Mouse (Mus musculus) embryonic facial prominence, embryonic 12.5 days (tissue): ENCODE data around the gene Zfp367. TPM values are rescaled to one million over a fixed set of nuclear protein-coding genes. Genes with fewer than 3 reads are reported as not detected.

Experiments used
- ATAC-seq: fragments of 200-750 bp; cut with Nextera tagmentation; 2 replicates; pipeline ENCODE4 v1.8.0; 2017; ENCODE audit not compliant: insufficient number of reproducible peaks, insufficient read depth, low FRiP score, low TSS enrichment
- H3K27ac ChIP-seq: fragments of 300-500 bp; sonication (generic); 2 replicates; pipeline ENCODE4 v1.5.1; 2016; ENCODE audit warnings: mild to moderate bottlenecking
- H3K27me3 ChIP-seq: fragments of 300-500 bp; sonication (generic); 2 replicates; pipeline ENCODE4 v1.6.1; 2016; ENCODE audit warnings: mild to moderate bottlenecking, moderate library complexity
- H3K36me3 ChIP-seq: fragments of 300-500 bp; sonication (generic); 2 replicates; pipeline ENCODE4 v1.6.1; 2016; ENCODE audit warnings: mild to moderate bottlenecking
- H3K4me1 ChIP-seq: fragments of 300-500 bp; sonication (generic); 2 replicates; pipeline ENCODE4 v1.6.1; 2016
- H3K4me2 ChIP-seq: fragments of 300-500 bp; sonication (generic); replicated peaks from 2 replicates; pipeline ENCODE4 v1.6.1; 2016; ENCODE audit warnings: mild to moderate bottlenecking, moderate library complexity
- H3K4me3 ChIP-seq: fragments of 300-500 bp; sonication (generic); 2 replicates; pipeline ENCODE4 v1.5.1; 2016; ENCODE audit warnings: mild to moderate bottlenecking
- H3K9ac ChIP-seq: fragments of 300-500 bp; sonication (generic); 2 replicates; pipeline ENCODE4 v1.6.1; 2016; ENCODE audit warnings: mild to moderate bottlenecking, moderate library complexity
- H3K9me3 ChIP-seq: fragments of 300-500 bp; sonication (generic); 2 replicates; pipeline ENCODE4 v1.6.1; 2016; ENCODE audit warnings: mild to moderate bottlenecking, moderate library complexity
- WGBS: fragments of 180-500 bp; shearing (Covaris S2); methylation state at CpG from one replicate; pipeline ENCODE4 v1.1.7; 2016; 5-methylcytosine and 5-hydroxymethylcytosine counted together
- polyA plus RNA-seq: library from polyadenylated mRNA; unstranded; fragments of >200 nt; fragmentation: Nextera tagmentation; extraction: Ambion mirVana; gene quantifications from 2 replicates; pipeline ENCODE4 v1.2.1, GENCODE M21; 2016

Gene Zfp367
- polyA plus RNA-seq: 18.7 and 19.1 TPM in 2 replicates

GRCm38 (mm10) chr13:64153083-64153682 lies at the start of gene Zfp367:
Gene Zfp367 (minus strand): TSS chr13:64153202.
- under 1% methylated on average over 55 of the region's 56 CpGs for WGBS
- H3K27me3 ChIP-seq: no peaks in the 10 kb centered on the region
- peak within 1 kb of the TSS; percentile 86 for H3K4me2 ChIP-seq
- H3K36me3 ChIP-seq: no peaks in the 10 kb centered on the region
- peak; percentile 95 for ATAC-seq
- H3K4me3 ChIP-seq: peak within 1 kb of the TSS; percentile 89
- H3K9me3 ChIP-seq: no peaks in the 10 kb centered on the region
- H3K4me1 ChIP-seq: peaks cover 10% of the 10 kb centered on the region
- peak within 1 kb of the TSS; percentile 79 for H3K9ac ChIP-seq
- peak within 1 kb of the TSS; percentile 89 for H3K27ac ChIP-seq

DNA sequence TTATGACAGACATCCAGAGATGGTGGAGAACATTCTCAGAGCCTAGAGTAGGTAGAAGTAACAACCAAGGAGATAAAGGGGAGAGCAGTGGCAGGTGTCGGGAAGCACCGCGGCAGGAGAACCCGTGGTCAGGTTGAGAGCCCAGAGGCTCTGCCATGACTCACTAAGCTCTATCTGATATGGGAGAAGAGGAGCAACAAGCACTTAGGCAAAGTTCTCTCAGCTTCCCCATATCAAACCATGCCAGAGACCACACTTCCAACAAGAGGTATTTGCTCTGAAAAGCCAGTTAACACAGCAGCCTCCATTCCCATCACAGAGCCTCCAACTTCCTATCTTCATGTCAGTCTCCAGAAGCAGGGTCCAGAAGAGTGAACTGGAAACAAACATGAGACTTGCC lies 47.9 kb upstream of the Zfp367 start:
- Histone ChIP-seq H3K9ac (no peak overlapping the region), H3K4me2 (no peak overlapping the region), H3K36me3 (peaks cover 17% of the 10 kb centered on the region), H3K9me3 (no peaks in the 10 kb centered on the region), H3K27me3 (no peaks in the 10 kb centered on the region), H3K27ac (no peak overlapping the region), H3K4me3 (no peak overlapping the region), H3K4me1 (peaks cover 3% of the 10 kb centered on the region; the same call in 1 of the 2 replicates)
- WGBS: 89% methylated on average over 4 of the region's 4 CpGs
- ATAC-seq: no peak

DNA sequence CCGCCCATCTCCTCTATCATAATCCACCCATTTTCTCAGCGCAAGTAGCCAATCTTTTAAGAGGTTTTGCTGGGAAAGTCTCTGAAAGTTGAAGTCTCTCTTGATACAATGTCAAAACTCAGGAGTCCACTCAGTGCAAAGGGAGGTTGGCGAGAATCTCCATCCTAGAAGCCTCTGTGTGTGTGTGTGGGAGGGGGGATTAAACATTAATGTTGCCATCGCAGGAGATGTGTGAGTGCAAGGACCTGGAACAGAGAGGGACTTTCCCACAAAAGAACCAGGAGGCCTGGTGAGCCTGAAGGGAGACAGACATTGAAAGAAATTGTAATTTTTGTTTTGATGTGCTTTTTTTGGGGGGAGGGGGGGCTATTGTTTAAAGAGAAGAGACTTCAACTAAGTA lies 45.3 kb upstream of the Zfp367 start:
- no peaks in the 10 kb centered on the region for H3K9me3 ChIP-seq
- 86% methylated on average over 4 of the region's 4 CpGs for WGBS

GRCm38 (mm10) chr13:64197899-64198298 lies 44.9 kb upstream of the Zfp367 start:
- Histone ChIP-seq H3K4me3 (no peak overlapping the region), H3K9ac (no peak overlapping the region), H3K27me3 (no peaks in the 10 kb centered on the region), H3K4me1 (no peaks in the 10 kb centered on the region), H3K4me2 (no peak overlapping the region), H3K9me3 (no peaks in the 10 kb centered on the region), H3K36me3 (peaks cover 11% of the 10 kb centered on the region), H3K27ac (no peak overlapping the region)
- ATAC-seq: no peak
- 89% methylated on average over 6 of the region's 6 CpGs for WGBS

More for the DNA sequence above, 45.3 kb upstream of the Zfp367 start:
- no peak overlapping the region for H3K27ac ChIP-seq
- H3K4me1 ChIP-seq: no peaks in the 10 kb centered on the region
- no peak overlapping the region for H3K4me2 ChIP-seq
- no peak overlapping the region for H3K4me3 ChIP-seq
- H3K36me3 ChIP-seq: peaks cover 11% of the 10 kb centered on the region
- H3K9ac ChIP-seq: no peak overlapping the region
- H3K27me3 ChIP-seq: no peaks in the 10 kb centered on the region
- ATAC-seq: no peak

GRCm38 (mm10) chr13:64187065-64187464 lies 34.1 kb upstream of the Zfp367 start:
- no peak for ATAC-seq
- H3K36me3 ChIP-seq: peaks cover 19% of the 10 kb centered on the region

DNA sequence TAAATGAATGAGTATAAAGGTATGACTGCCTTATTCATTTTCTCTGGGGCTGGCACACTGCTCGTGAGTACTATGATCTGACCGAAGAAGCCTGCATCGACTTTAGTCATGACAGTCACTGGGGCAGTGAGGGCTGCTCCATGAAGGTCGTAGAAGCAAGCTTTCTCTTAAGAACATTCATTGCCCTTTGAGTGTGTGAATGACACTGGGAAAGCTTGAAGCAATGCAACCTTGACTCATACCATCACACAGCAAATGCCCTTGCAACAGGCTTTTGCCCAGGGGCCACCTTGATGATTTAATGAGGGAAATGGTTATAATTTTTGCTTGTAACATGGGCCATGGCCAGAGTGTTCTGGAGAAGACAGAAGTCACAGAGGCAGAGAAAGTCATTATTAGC lies 33.5 kb upstream of the Zfp367 start:
- Histone ChIP-seq H3K27me3 (no peaks in the 10 kb centered on the region), H3K27ac (no peak overlapping the region), H3K4me3 (no peak overlapping the region), H3K4me1 (no peaks in the 10 kb centered on the region), H3K9ac (no peak overlapping the region), H3K9me3 (no peaks in the 10 kb centered on the region), H3K36me3 (peaks cover 19% of the 10 kb centered on the region), H3K4me2 (no peak overlapping the region)
- no peak for ATAC-seq
- WGBS: 91% methylated on average over 4 of the region's 4 CpGs

More at GRCm38 (mm10) chr13:64187065-64187464, 34.1 kb upstream of the Zfp367 start:
- no peak overlapping the region for H3K4me3 ChIP-seq
- no peak overlapping the region for H3K4me2 ChIP-seq
- no peak overlapping the region for H3K27ac ChIP-seq
- no peaks in the 10 kb centered on the region for H3K9me3 ChIP-seq
- no peaks in the 10 kb centered on the region for H3K4me1 ChIP-seq
- no peaks in the 10 kb centered on the region for H3K27me3 ChIP-seq
- no peak overlapping the region for H3K9ac ChIP-seq

DNA sequence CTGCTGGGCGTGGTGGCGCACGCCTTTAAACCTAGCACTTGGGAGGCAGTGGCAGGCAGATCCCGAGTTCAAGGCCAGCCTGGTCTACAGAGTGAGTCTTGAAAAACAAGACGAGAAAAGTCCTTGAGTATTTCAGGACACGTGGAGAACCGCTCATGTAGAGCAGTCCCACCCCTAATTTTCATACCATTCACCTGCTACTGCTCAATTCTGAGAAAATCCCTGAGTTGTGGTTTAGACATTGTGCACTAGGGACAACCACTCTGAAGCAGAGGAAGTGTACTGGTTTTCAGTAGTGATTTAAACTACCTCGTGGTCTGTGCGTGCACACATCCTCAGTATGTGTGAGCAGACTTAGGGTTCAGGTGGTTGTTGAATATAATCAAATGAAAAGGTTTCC lies 32.6 kb upstream of the Zfp367 start:
- Histone ChIP-seq H3K9ac (no peak overlapping the region), H3K27ac (no peak overlapping the region), H3K27me3 (no peaks in the 10 kb centered on the region), H3K36me3 (peaks cover 26% of the 10 kb centered on the region), H3K9me3 (no peaks in the 10 kb centered on the region), H3K4me2 (no peak overlapping the region), H3K4me1 (no peaks in the 10 kb centered on the region), H3K4me3 (no peak overlapping the region)
- WGBS: 90% methylated on average over 9 of the region's 9 CpGs
- no peak for ATAC-seq

DNA sequence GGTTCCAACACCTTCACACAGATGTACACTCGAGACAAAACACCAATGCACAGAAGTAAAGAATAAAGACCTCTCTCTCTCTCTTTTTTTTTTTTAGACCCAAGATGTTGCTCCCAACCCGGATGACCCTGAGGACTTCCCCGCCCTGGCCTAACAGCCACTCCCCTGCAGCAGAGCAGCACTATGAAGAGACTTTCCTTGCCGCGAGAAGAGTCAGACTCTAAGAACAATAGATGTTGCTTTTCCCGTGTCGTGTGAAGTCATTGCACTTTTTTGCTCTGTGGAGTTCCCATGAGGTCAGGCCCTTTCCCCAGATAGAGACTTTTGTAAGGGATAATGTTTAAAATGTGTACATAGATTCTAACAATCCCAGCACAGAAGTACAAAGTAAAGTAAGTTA lies 32.2 kb upstream of the Zfp367 start:
- H3K9me3 ChIP-seq: no peaks in the 10 kb centered on the region
- H3K9ac ChIP-seq: no peak overlapping the region
- H3K36me3 ChIP-seq: peaks cover 30% of the 10 kb centered on the region
- no peaks in the 10 kb centered on the region for H3K4me1 ChIP-seq
- H3K4me2 ChIP-seq: no peak overlapping the region
- ATAC-seq: no peak
- H3K27me3 ChIP-seq: no peaks in the 10 kb centered on the region
- no peak overlapping the region for H3K27ac ChIP-seq
- no peak overlapping the region for H3K4me3 ChIP-seq
- 84% methylated on average over 7 of the region's 7 CpGs for WGBS

GRCm38 (mm10) chr13:64184361-64184760 lies 31.4 kb upstream of the Zfp367 start:
- H3K4me3 ChIP-seq: no peak overlapping the region
- no peaks in the 10 kb centered on the region for H3K9me3 ChIP-seq
- H3K4me2 ChIP-seq: no peak overlapping the region
- no peak for ATAC-seq
- no peak overlapping the region for H3K27ac ChIP-seq
- no peaks in the 10 kb centered on the region for H3K4me1 ChIP-seq
- H3K36me3 ChIP-seq: peaks cover 31% of the 10 kb centered on the region
- no peak overlapping the region for H3K9ac ChIP-seq
- WGBS: 86% methylated on average over 10 of the region's 10 CpGs
- H3K27me3 ChIP-seq: no peaks in the 10 kb centered on the region

DNA sequence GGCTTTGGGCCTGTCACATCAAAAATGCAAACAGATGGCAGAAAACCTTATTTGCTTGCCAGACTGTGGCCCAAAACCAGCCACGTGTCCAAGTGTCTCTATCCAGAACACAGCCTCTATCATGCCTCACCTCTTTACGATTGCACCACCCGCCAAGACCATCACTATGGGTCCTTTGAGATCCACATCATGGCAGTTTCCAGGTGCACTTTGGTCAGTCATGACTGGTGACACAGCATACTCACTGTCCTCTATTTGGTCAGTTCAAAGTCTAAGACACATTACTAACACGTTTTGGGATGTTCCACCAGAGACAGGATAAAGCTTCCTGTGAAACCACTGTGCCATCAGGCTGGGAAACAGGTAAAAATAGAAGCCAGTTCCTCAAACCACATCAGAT lies 30.6 kb upstream of the Zfp367 start:
- Histone ChIP-seq H3K4me2 (no peak overlapping the region), H3K4me3 (no peak overlapping the region), H3K36me3 (peaks cover 31% of the 10 kb centered on the region), H3K27ac (no peak overlapping the region), H3K9me3 (no peaks in the 10 kb centered on the region), H3K27me3 (no peaks in the 10 kb centered on the region), H3K4me1 (no peaks in the 10 kb centered on the region), H3K9ac (no peak overlapping the region)
- 83% methylated on average over 4 of the region's 4 CpGs for WGBS
- ATAC-seq: no peak

DNA sequence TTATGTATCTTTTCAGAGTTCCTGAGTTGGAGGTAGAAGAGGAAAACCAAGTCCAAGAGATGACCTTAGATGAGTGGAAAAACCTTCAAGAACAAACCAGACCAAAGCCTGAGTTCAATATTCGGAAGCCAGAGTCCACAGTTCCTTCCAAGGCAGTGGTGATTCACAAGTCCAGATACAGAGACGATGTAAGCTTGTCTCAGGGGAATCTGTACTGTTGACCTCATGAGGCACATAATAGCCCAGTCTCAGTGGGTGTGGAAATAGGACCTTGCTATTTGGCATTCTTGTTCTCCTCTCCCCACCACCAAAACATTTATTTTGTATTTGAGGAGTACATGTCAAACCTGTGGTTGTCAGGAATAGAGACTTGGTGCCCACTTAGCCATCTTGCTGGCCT lies 29.1 kb upstream of the Zfp367 start:
- H3K27me3 ChIP-seq: no peaks in the 10 kb centered on the region
- H3K4me2 ChIP-seq: no peak overlapping the region
- H3K27ac ChIP-seq: no peak overlapping the region
- H3K4me3 ChIP-seq: no peak overlapping the region
- peaks cover 45% of the 10 kb centered on the region for H3K36me3 ChIP-seq
- 73% methylated on average over 2 of the region's 2 CpGs for WGBS
- ATAC-seq: no peak
- no peaks in the 10 kb centered on the region for H3K9me3 ChIP-seq
- no peaks in the 10 kb centered on the region for H3K4me1 ChIP-seq
- no peak overlapping the region for H3K9ac ChIP-seq

DNA sequence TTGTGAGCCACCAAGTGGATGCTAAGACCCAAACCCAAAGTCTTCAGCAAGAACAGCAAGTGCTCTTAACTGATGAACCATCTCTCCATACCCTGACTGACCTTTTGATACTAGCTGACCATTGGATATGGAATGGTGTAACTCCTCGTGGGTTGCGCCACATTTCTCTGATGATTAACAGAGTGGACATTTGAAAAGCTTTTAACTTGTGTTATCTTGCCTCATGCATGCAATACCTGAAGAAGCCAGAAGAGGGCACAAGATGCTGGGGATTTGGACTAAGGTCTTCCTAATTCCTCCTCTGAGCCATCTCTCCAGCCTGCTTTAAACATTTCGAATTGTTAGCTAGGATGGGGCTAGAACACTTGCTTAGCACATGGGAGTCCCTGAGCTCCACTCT lies 27.9 kb upstream of the Zfp367 start:
- no peaks in the 10 kb centered on the region for H3K27me3 ChIP-seq
- H3K4me2 ChIP-seq: no peak overlapping the region
- no peaks in the 10 kb centered on the region for H3K4me1 ChIP-seq
- H3K4me3 ChIP-seq: no peak overlapping the region
- H3K36me3 ChIP-seq: peaks cover 39% of the 10 kb centered on the region
- no peak overlapping the region for H3K9ac ChIP-seq
- no peak for ATAC-seq
- 82% methylated on average over 3 of the region's 3 CpGs for WGBS
- H3K9me3 ChIP-seq: no peaks in the 10 kb centered on the region
- no peak overlapping the region for H3K27ac ChIP-seq
